Mouse (Mus musculus) liver, embryonic 15.5 days (tissue): ENCODE results near the gene Dhx15. TPM values are rescaled to one million over a fixed set of nuclear protein-coding genes. Genes with fewer than 3 reads are reported as not detected.

Experiments
- ATAC-seq: fragments of 200-750 bp; cut with Nextera tagmentation; 2 replicates; pipeline ENCODE4 v1.8.0; 2017; ENCODE audit warnings: moderate number of reproducible peaks, mild to moderate bottlenecking, moderate library complexity; ENCODE audit not compliant: insufficient read depth
- H3K27ac ChIP-seq: fragments of 300-500 bp; sonication (generic); replicated peaks from 2 replicates; pipeline ENCODE4 v1.5.1; 2015; ENCODE audit warnings: mild to moderate bottlenecking, inconsistent platforms
- H3K27me3 ChIP-seq: fragments of 300-500 bp; sonication (generic); 2 replicates; pipeline ENCODE4 v1.6.1; 2015; ENCODE audit warnings: mild to moderate bottlenecking, inconsistent platforms
- H3K36me3 ChIP-seq: fragments of 300-500 bp; sonication (generic); replicated peaks from 2 replicates; pipeline ENCODE4 v1.6.1; 2015; ENCODE audit warnings: moderate library complexity, mild to moderate bottlenecking, inconsistent platforms
- H3K4me1 ChIP-seq: fragments of 300-500 bp; sonication (generic); replicated peaks from 2 replicates; pipeline ENCODE4 v1.6.1; 2015; ENCODE audit warnings: inconsistent platforms
- H3K4me2 ChIP-seq: fragments of 300-500 bp; sonication (generic); 2 replicates; pipeline ENCODE4 v1.6.1; 2015; ENCODE audit warnings: moderate library complexity, mild to moderate bottlenecking, inconsistent platforms
- H3K4me3 ChIP-seq: fragments of 300-500 bp; sonication (generic); replicated peaks from 2 replicates; pipeline ENCODE4 v1.5.1; 2015; ENCODE audit warnings: mild to moderate bottlenecking, inconsistent platforms
- H3K9ac ChIP-seq: fragments of 300-500 bp; sonication (generic); 2 replicates; pipeline ENCODE4 v1.6.1; 2015; ENCODE audit warnings: moderate library complexity, mild to moderate bottlenecking, inconsistent platforms
- H3K9me3 ChIP-seq: fragments of 300-500 bp; sonication (generic); replicated peaks from 2 replicates; pipeline ENCODE4 v1.6.1; 2016; ENCODE audit warnings: inconsistent platforms
- WGBS: fragments of 180-500 bp; shearing (Covaris S2); methylation state at CpG from one replicate; pipeline ENCODE4 v1.1.7; 2015; ENCODE audit warnings: mixed read lengths; ENCODE audit not compliant: insufficient replicate concordance; 5-methylcytosine and 5-hydroxymethylcytosine counted together
- polyA plus RNA-seq: library from polyadenylated mRNA; unstranded; fragments of >200 nt; fragmentation: Nextera tagmentation; extraction: Ambion mirVana; gene quantifications from 2 replicates; pipeline ENCODE4 v1.2.1, GENCODE M21; 2015

Gene Dhx15
- polyA plus RNA-seq, 1 experiment from 2014 or later: 64.5 TPM

- peaks cover 45% of the 10 kb centered on the region for H3K36me3 ChIP-seq
- no peaks in the 10 kb centered on the region for H3K9me3 ChIP-seq
- no peak overlapping the region for H3K9ac ChIP-seq
- H3K27me3 ChIP-seq: no peaks in the 10 kb centered on the region
- H3K4me1 ChIP-seq: peaks cover 5% of the 10 kb centered on the region; the same call in 1 of the 2 replicates
- H3K4me2 ChIP-seq: no peak overlapping the region
- 62% methylated on average over 9 of the region's 9 CpGs for WGBS
- H3K4me3 ChIP-seq: no peak overlapping the region
- no peak overlapping the region for H3K27ac ChIP-seq
- no peak for ATAC-seq
These were observed 48.4 kb downstream of the Dhx15 start for GRCm38 (mm10) chr5:52141936-52142335.

GRCm38 (mm10) chr5:52138819-52139218, 51.5 kb downstream of the Dhx15 start:
- H3K4me3 ChIP-seq: no peak overlapping the region
- H3K9me3 ChIP-seq: no peaks in the 10 kb centered on the region
- no peak overlapping the region for H3K27ac ChIP-seq
- no peak overlapping the region for H3K4me2 ChIP-seq
- no peak for ATAC-seq
- H3K36me3 ChIP-seq: peaks cover 28% of the 10 kb centered on the region
- no peaks in the 10 kb centered on the region for H3K27me3 ChIP-seq
- H3K9ac ChIP-seq: no peak overlapping the region
- WGBS: 82% methylated on average over 6 of the region's 6 CpGs
- no peaks in the 10 kb centered on the region for H3K4me1 ChIP-seq

GRCm38 (mm10) chr5:52138134-52138533, 52.2 kb downstream of the Dhx15 start:
- WGBS: 68% methylated on average over 11 of the region's 11 CpGs
- no peak for ATAC-seq
- no peak overlapping the region for H3K9ac ChIP-seq
- no peaks in the 10 kb centered on the region for H3K27me3 ChIP-seq
- H3K4me1 ChIP-seq: no peaks in the 10 kb centered on the region
- peaks cover 24% of the 10 kb centered on the region; the same call in 1 of the 2 replicates for H3K36me3 ChIP-seq
- no peak overlapping the region for H3K4me3 ChIP-seq
- H3K27ac ChIP-seq: no peak overlapping the region
- no peak overlapping the region for H3K4me2 ChIP-seq
- H3K9me3 ChIP-seq: no peaks in the 10 kb centered on the region

GRCm38 (mm10) chr5:52135460-52136141, 54.7 kb downstream of the Dhx15 start:
- no peak overlapping the region for H3K27ac ChIP-seq
- 67% methylated on average over 16 of the region's 16 CpGs for whole genome bisulfite sequencing

GRCm38 (mm10) chr5:52132840-52133239, 57.5 kb downstream of the Dhx15 start:
- 58% methylated on average over 7 of the region's 7 CpGs for WGBS
- no peaks in the 10 kb centered on the region for H3K4me1 ChIP-seq
- no peak for ATAC-seq

More at GRCm38 (mm10) chr5:52135460-52136141, 54.7 kb downstream of the Dhx15 start:
- no peaks in the 10 kb centered on the region for H3K9me3 ChIP-seq
- H3K4me3 ChIP-seq: no peak overlapping the region
- no peak overlapping the region for H3K9ac ChIP-seq
- H3K4me1 ChIP-seq: no peaks in the 10 kb centered on the region
- no peaks in the 10 kb centered on the region for H3K27me3 ChIP-seq
- H3K36me3 ChIP-seq: 0 out of 2 replicates have a peak, but pooled peaks cover 9% of the 10 kb centered on the region
- H3K4me2 ChIP-seq: no peak overlapping the region
- no peak for ATAC-seq

GRCm38 (mm10) chr5:52132092-52132491, 58.2 kb downstream of the Dhx15 start:
- WGBS: 17% methylated on average over 9 of the region's 9 CpGs
- H3K4me1 ChIP-seq: no peaks in the 10 kb centered on the region
- H3K4me2 ChIP-seq: no peak overlapping the region
- ATAC-seq: 0 out of 2 replicates have a peak, but pooled peaks have one; percentile 18
- H3K27me3 ChIP-seq: no peaks in the 10 kb centered on the region
- H3K36me3 ChIP-seq: no peaks in the 10 kb centered on the region
- H3K9me3 ChIP-seq: no peaks in the 10 kb centered on the region
- no peak overlapping the region for H3K27ac ChIP-seq
- no peak overlapping the region for H3K4me3 ChIP-seq
- H3K9ac ChIP-seq: no peak overlapping the region

More at GRCm38 (mm10) chr5:52132840-52133239, 57.5 kb downstream of the Dhx15 start:
- Histone ChIP-seq H3K9ac (no peak overlapping the region), H3K9me3 (no peaks in the 10 kb centered on the region), H3K27me3 (no peaks in the 10 kb centered on the region), H3K36me3 (no peaks in the 10 kb centered on the region), H3K4me2 (no peak overlapping the region), H3K4me3 (no peak overlapping the region), H3K27ac (no peak overlapping the region)

- H3K27me3 ChIP-seq: no peaks in the 10 kb centered on the region
- no peaks in the 10 kb centered on the region for H3K36me3 ChIP-seq
- ATAC-seq: no peak
- WGBS: 82% methylated on average over 13 of the region's 13 CpGs
- H3K4me2 ChIP-seq: no peak overlapping the region
- no peak overlapping the region for H3K4me3 ChIP-seq
- H3K27ac ChIP-seq: no peak overlapping the region
- H3K9ac ChIP-seq: no peak overlapping the region
- no peaks in the 10 kb centered on the region for H3K4me1 ChIP-seq
- H3K9me3 ChIP-seq: no peaks in the 10 kb centered on the region
These were observed 58.9 kb downstream of the Dhx15 start for GRCm38 (mm10) chr5:52131389-52131788.

GRCm38 (mm10) chr5:52130496-52130895, 59.8 kb downstream of the Dhx15 start:
- Histone ChIP-seq H3K27ac (no peak overlapping the region), H3K4me2 (no peak overlapping the region), H3K36me3 (no peaks in the 10 kb centered on the region), H3K9me3 (no peaks in the 10 kb centered on the region), H3K4me3 (no peak overlapping the region), H3K9ac (no peak overlapping the region), H3K27me3 (no peaks in the 10 kb centered on the region), H3K4me1 (no peaks in the 10 kb centered on the region)
- ATAC-seq: no peak
- WGBS: 50% methylated on average over 1 of the region's 1 CpGs

- ATAC-seq: no peak
- H3K9ac ChIP-seq: no peak overlapping the region
- no peak overlapping the region for H3K27ac ChIP-seq
- H3K36me3 ChIP-seq: no peaks in the 10 kb centered on the region
- H3K4me1 ChIP-seq: no peaks in the 10 kb centered on the region
- WGBS: 62% methylated on average over 7 of the region's 7 CpGs
- H3K27me3 ChIP-seq: no peaks in the 10 kb centered on the region
- no peak overlapping the region for H3K4me2 ChIP-seq
- no peak overlapping the region for H3K4me3 ChIP-seq
- no peaks in the 10 kb centered on the region for H3K9me3 ChIP-seq
These were observed 64.1 kb downstream of the Dhx15 start for GRCm38 (mm10) chr5:52126263-52126662.

GRCm38 (mm10) chr5:52125854-52126253, 64.5 kb downstream of the Dhx15 start:
- H3K27me3 ChIP-seq: no peaks in the 10 kb centered on the region
- no peaks in the 10 kb centered on the region for H3K4me1 ChIP-seq
- H3K9me3 ChIP-seq: no peaks in the 10 kb centered on the region
- H3K36me3 ChIP-seq: no peaks in the 10 kb centered on the region
- no peak for ATAC-seq
- WGBS: 65% methylated on average over 8 of the region's 8 CpGs
- H3K9ac ChIP-seq: no peak overlapping the region
- H3K4me2 ChIP-seq: no peak overlapping the region
- H3K27ac ChIP-seq: no peak overlapping the region
- no peak overlapping the region for H3K4me3 ChIP-seq

GRCm38 (mm10) chr5:52122146-52122545, 68.2 kb downstream of the Dhx15 start:
- Histone ChIP-seq H3K27ac (no peak overlapping the region), H3K9me3 (no peaks in the 10 kb centered on the region), H3K9ac (no peak overlapping the region), H3K4me2 (no peak overlapping the region), H3K36me3 (no peaks in the 10 kb centered on the region), H3K4me3 (no peak overlapping the region), H3K27me3 (peaks cover 17% of the 10 kb centered on the region), H3K4me1 (no peaks in the 10 kb centered on the region)
- no peak for ATAC-seq
- 63% methylated on average over 6 of the region's 6 CpGs for WGBS

- Histone ChIP-seq H3K9me3 (no peaks in the 10 kb centered on the region), H3K27me3 (peaks cover 40% of the 10 kb centered on the region), H3K27ac (no peak overlapping the region), H3K4me1 (peaks cover 5% of the 10 kb centered on the region), H3K4me2 (no peak overlapping the region), H3K4me3 (no peak overlapping the region), H3K9ac (no peak overlapping the region), H3K36me3 (no peaks in the 10 kb centered on the region)
- WGBS: 39% methylated on average over 2 of the region's 2 CpGs
- no peak for ATAC-seq
These were observed 70.5 kb downstream of the Dhx15 start for GRCm38 (mm10) chr5:52119822-52120221.
